Mouse (Mus musculus) adrenal gland, adult 2 months (tissue): ENCODE data around the gene Flnc. TPM values are rescaled to one million over a fixed set of nuclear protein-coding genes. Genes with fewer than 3 reads are reported as not detected.

Source experiments
- DNase-seq: peaks from one replicate; pipeline ENCODE4 v3.0.0; 2021
- microRNA-seq, 2 experiments: library from miRNA; unstranded; fragments of <30 nt; microRNA quantifications; one replicate each; pipeline ENCODE4 v1.2.0; 2021
- polyA plus RNA-seq: library from polyadenylated mRNA; depleted of rRNA; stranded (reverse); fragments of >200 nt; gene quantifications from 2 replicates; pipeline ENCODE4 v1.2.3, GENCODE M21; 2012; rRNA removed
- total RNA-seq, 2 experiments: library from RNA; stranded (reverse); gene quantifications; 2 replicates each; pipeline ENCODE4 v1.2.3; 2021

Gene Flnc
- total and polyA plus RNA-seq, 3 experiments, result 0.88 to 7.6 (median 2.3) TPM

GRCm38 (mm10) chr6:29484716-29485559 is 51.9 kb downstream of the Flnc start:
- peak; percentile 54 for DNase-seq

GRCm38 (mm10) chr6:29485951-29486350 is 52.9 kb downstream of the Flnc start:
- DNase-seq, result no peak

GRCm38 (mm10) chr6:29494101-29494500 is 61.0 kb downstream of the Flnc start:
- DNase-seq, result peak; percentile 50

GRCm38 (mm10) chr6:29496270-29496669 is 63.2 kb downstream of the Flnc start:
- no peak for DNase-seq

- no peak for DNase-seq
These were observed 64.7 kb downstream of the Flnc start for GRCm38 (mm10) chr6:29497791-29498190.

GRCm38 (mm10) chr6:29500177-29500576 is 67.1 kb downstream of the Flnc start:
- no peak for DNase-seq

- DNase-seq, result no peak
These were observed 67.8 kb downstream of the Flnc start for GRCm38 (mm10) chr6:29500810-29501209.

- DNase-seq, result no peak
These were observed 68.5 kb downstream of the Flnc start for GRCm38 (mm10) chr6:29501599-29501998.

- no peak for DNase-seq
These were observed 72.4 kb downstream of the Flnc start for GRCm38 (mm10) chr6:29505493-29505892.

- no peak for DNase-seq
These were observed 73.8 kb downstream of the Flnc start for GRCm38 (mm10) chr6:29506834-29507233.

GRCm38 (mm10) chr6:29507447-29508309 is 74.6 kb downstream of the Flnc start, which contains the start of gene Kcp:
TSS of gene Kcp (minus strand) at chr6:29507952.
- peak; percentile 18 for DNase-seq

GRCm38 (mm10) chr6:29509086-29509485 is 76.0 kb downstream of the Flnc start:
- no peak for DNase-seq

Small RNA genes lying within 50 kb of the gene (microRNA-seq; reads per million reads assigned to microRNA genes)
- gene Gm26220, result 0 reads per million in 2 experiments
- gene Gm44354, result 0 reads per million in 2 experiments

Other genes starting within 250 kb of the Flnc start
- gene Impdh1, start 216.9 kb upstream of the Flnc start, total RNA-seq, result 10 to 100 TPM; 58.3 to 86.4 TPM
- 94.4 and 102 TPM in 2 replicates for gene Impdh1, start 216.9 kb upstream of the Flnc start, polyA plus RNA-seq
- 1 to 10 TPM; 2.6 to 6.8 TPM for gene Hilpda, start 160.8 kb upstream of the Flnc start, total RNA-seq
- gene Hilpda, start 160.8 kb upstream of the Flnc start, polyA plus RNA-seq, result 10.0 and 12.1 TPM in 2 replicates
- gene Fam71f2, start 153.7 kb upstream of the Flnc start, total RNA-seq, result under 1 TPM in 1 of 2 experiments, not detected in 1; 0.29 TPM
- gene Fam71f2, start 153.7 kb upstream of the Flnc start, polyA plus RNA-seq, result 0.18 and 0.35 TPM in 2 replicates
- gene Fam71f1, start 114.1 kb upstream of the Flnc start, total RNA-seq, result not detected
- not detected in 2 replicates for gene Fam71f1, start 114.1 kb upstream of the Flnc start, polyA plus RNA-seq
- gene Calu, start 85.2 kb upstream of the Flnc start, total RNA-seq, result 100 to 1,000 TPM; 125 to 150 TPM
- 14.3 and 18.5 TPM in 2 replicates for gene Calu, start 85.2 kb upstream of the Flnc start, polyA plus RNA-seq
- gene Opn1sw, start 44.8 kb upstream of the Flnc start, total RNA-seq, result not detected
- gene Opn1sw, start 44.8 kb upstream of the Flnc start, polyA plus RNA-seq, result not detected in 2 replicates
- gene Ccdc136, start 36.9 kb upstream of the Flnc start, total RNA-seq, result 1 to 10 TPM; 3.4 to 3.9 TPM
- 1.2 and 2.1 TPM in 2 replicates for gene Ccdc136, start 36.9 kb upstream of the Flnc start, polyA plus RNA-seq
- 100 to 1,000 TPM; 221 to 237 TPM for gene Atp6v1f, start 34.5 kb downstream of the Flnc start, total RNA-seq
- 319 and 344 TPM in 2 replicates for gene Atp6v1f, start 34.5 kb downstream of the Flnc start, polyA plus RNA-seq
- gene Atp6v1fnb, start 38.2 kb downstream of the Flnc start, total RNA-seq, result under 1 TPM in 1 of 2 experiments, not detected in 1; 0.46 TPM
- gene Atp6v1fnb, start 38.2 kb downstream of the Flnc start, polyA plus RNA-seq, result not detected in 2 replicates
- 1 to 10 TPM; 1.9 to 2.1 TPM for gene Kcp, start 74.7 kb downstream of the Flnc start, total RNA-seq
- gene Kcp, start 74.7 kb downstream of the Flnc start, polyA plus RNA-seq, result 6.6 and 8.3 TPM in 2 replicates
- 1 to 10 TPM; 4.9 to 6.6 TPM for gene Irf5, start 93.4 kb downstream of the Flnc start, total RNA-seq
- 15.0 and 15.1 TPM in 2 replicates for gene Irf5, start 93.4 kb downstream of the Flnc start, polyA plus RNA-seq
- gene Tnpo3, start 176.6 kb downstream of the Flnc start, total RNA-seq, result 10 to 100 TPM; 46.3 to 62.8 TPM
- gene Tnpo3, start 176.6 kb downstream of the Flnc start, polyA plus RNA-seq, result 58.6 and 66.8 TPM in 2 replicates